Mouse (Mus musculus): ENCODE results near the gene Gpatch2. TPM values are rescaled to one million over a fixed set of nuclear protein-coding genes. Genes with fewer than 3 reads are reported as not detected.

Gene Gpatch2
- polyA plus RNA-seq, 1 experiment from 2014 or later: 17.3 TPM

DNA sequence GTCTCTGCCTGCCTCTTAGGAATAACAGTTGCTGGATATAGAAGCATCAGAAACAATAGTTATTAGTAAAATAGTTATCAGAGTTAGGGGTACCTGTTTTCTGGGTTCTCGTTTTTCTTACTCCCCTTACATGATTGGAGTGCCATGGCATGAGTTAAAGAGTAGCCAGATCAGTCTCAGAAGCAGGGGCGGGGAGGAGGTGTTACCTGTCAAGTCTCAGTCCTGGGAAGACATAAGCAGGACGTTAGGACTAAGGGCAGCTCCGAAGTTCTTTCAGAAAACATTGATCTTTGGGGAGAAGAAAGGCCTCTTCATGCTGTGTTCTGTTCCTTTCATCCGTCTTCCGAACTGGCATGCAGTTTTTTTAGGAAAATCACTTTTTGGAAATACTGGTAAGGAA is 5.4 kb downstream of the Gpatch2 start:
- Histone ChIP-seq H3K9ac (no peak overlapping the region), H3K4me1 (replicated peaks; ENCODE audit: control insufficient read depth, insufficient read depth, low read length) (0 out of 2 replicates have a peak, but pooled peaks cover 5% of the 10 kb centered on the region), H3K4me3 (replicated peaks; ENCODE audit: low read length) (no peak overlapping the region), H3K27me3 (ENCODE audit: control insufficient read depth, insufficient read depth, low read length) (no peaks in the 10 kb centered on the region), H3K4me2 (replicated peaks) (no peak overlapping the region), H3K27ac (no peak overlapping the region), H3K36me3 (replicated peaks; ENCODE audit: control insufficient read depth, insufficient read depth) (peaks cover 3% of the 10 kb centered on the region), H3K9me3 (ENCODE audit: control insufficient read depth, low read length) (no peaks in the 10 kb centered on the region)
- ATAC-seq (ENCODE audit: low FRiP score): no peak
- 76% methylated on average over 6 of the region's 6 CpGs for WGBS
- no peak for DNase-seq (ENCODE audit: low spot score)

DNA sequence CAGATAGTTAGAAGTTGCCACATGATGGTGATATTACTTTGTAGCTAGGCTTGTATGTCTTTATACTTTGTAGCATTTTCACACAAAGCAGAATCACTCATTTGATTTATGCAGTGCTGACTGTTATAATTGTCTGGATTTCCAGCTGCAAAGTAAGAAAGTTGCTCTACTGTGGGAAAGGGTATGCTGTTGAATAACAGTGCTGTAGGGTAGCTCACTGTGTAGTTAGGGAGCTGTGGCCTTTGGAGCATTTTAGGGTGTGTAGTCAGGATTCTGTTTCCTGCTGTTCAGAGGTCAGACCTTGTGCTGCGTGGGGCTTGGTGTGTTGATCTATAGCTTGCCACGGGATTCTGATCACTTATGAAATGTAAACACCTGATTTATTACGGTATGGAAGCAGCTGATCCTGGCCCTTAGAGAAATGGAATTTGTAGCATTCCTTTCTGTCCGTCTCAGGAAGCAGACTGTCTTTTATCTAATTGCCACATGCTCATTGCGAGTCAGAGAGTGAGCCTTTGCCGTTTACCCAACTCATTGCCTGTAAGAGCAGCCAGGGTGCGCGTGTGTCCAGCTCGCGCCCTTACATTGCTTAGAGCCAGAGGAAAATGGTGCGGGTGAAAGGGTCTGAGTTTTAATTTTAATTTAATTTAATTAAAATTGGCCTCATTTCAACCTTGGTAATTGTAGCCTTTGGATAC is 11.2 kb downstream of the Gpatch2 start:
- DNase-seq (ENCODE audit: low spot score) (no peak), ATAC-seq (ENCODE audit: low FRiP score) (no peak)
- 79% methylated on average over 11 of the region's 11 CpGs for WGBS
- no peak overlapping the region for H3K4me2 ChIP-seq (replicated peaks)
- H3K9me3 ChIP-seq (ENCODE audit: control insufficient read depth, low read length): no peaks in the 10 kb centered on the region
- H3K27me3 ChIP-seq (ENCODE audit: control insufficient read depth, insufficient read depth, low read length): no peaks in the 10 kb centered on the region
- H3K4me3 ChIP-seq (replicated peaks; ENCODE audit: low read length): no peak overlapping the region
- peaks cover 14% of the 10 kb centered on the region for H3K36me3 ChIP-seq (replicated peaks; ENCODE audit: control insufficient read depth, insufficient read depth)
- H3K27ac ChIP-seq: no peak overlapping the region
- H3K4me1 ChIP-seq (replicated peaks; ENCODE audit: control insufficient read depth, insufficient read depth, low read length): no peaks in the 10 kb centered on the region
- no peak overlapping the region for H3K9ac ChIP-seq

DNA sequence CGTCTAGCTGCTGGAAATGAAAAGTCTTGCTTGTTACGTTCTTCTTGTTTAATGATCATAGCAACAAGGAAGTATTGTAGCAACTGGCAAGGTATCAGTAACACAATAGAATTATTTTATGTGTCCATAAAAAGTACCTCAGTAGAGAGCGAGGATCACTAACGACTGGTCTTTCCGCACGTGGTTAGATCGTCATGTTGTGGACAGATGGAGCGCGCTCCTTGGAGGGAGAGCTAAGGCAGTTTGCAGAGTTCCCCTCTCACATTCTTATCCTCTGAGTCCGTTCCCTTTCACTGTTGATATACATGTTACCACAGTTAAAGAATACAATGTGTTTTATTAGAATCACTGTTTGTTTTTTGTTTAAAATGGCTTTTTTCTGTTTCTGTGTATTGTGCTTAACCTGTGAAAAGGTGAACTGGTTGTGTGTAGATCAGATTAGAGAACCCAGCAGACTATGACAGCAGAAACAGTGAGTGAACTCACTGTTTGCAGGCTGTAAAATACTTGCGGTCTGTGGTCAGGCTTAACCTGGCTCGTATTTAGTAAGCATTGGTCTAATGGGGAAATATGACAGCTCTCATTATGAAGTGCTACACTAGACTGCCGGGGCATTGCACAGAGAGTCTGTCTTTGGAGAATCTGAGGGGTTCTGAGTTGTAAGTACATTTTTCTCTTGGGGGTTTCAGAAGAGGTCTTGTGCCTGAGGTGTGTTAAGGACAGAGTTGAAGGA is 13.3 kb downstream of the Gpatch2 start:
- no peak for DNase-seq (ENCODE audit: low spot score)
- Histone ChIP-seq H3K4me1 (replicated peaks; ENCODE audit: control insufficient read depth, insufficient read depth, low read length) (no peaks in the 10 kb centered on the region), H3K36me3 (replicated peaks; ENCODE audit: control insufficient read depth, insufficient read depth) (peaks cover 21% of the 10 kb centered on the region), H3K9ac (no peak overlapping the region), H3K4me3 (replicated peaks; ENCODE audit: low read length) (no peak overlapping the region), H3K27ac (no peak overlapping the region), H3K9me3 (ENCODE audit: control insufficient read depth, low read length) (no peaks in the 10 kb centered on the region), H3K4me2 (replicated peaks) (no peak overlapping the region), H3K27me3 (ENCODE audit: control insufficient read depth, insufficient read depth, low read length) (no peaks in the 10 kb centered on the region)
- no peak for ATAC-seq (ENCODE audit: low FRiP score)
- 90% methylated on average over 13 of the region's 13 CpGs for WGBS

DNA sequence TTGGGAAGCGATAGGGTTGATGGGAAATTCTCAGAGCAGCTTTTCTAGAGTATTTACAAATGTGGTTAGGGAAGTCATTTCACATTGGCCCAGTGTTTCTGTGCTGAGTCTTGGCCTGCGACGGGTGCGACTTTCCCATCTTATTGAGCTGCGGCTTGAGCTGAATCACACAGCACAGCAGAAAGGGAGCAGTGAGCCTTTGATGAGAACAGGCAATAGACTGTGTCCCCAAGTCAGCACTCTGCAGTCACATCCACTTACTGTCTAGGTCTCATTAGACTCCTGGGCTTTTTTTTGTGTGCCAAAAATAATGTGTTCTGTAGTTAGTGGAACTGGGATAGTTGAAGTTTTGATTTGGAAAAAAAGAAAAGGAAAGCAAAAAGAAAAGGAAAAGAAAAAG is 14.9 kb downstream of the Gpatch2 start:
- Histone ChIP-seq H3K4me3 (replicated peaks; ENCODE audit: low read length) (no peak overlapping the region), H3K9ac (no peak overlapping the region), H3K36me3 (replicated peaks; ENCODE audit: control insufficient read depth, insufficient read depth) (peaks cover 29% of the 10 kb centered on the region), H3K27ac (no peak overlapping the region), H3K4me2 (replicated peaks) (no peak overlapping the region), H3K9me3 (ENCODE audit: control insufficient read depth, low read length) (no peaks in the 10 kb centered on the region), H3K27me3 (ENCODE audit: control insufficient read depth, insufficient read depth, low read length) (no peaks in the 10 kb centered on the region), H3K4me1 (replicated peaks; ENCODE audit: control insufficient read depth, insufficient read depth, low read length) (no peaks in the 10 kb centered on the region)
- ATAC-seq (ENCODE audit: low FRiP score) (no peak), DNase-seq (ENCODE audit: low spot score) (no peak)
- WGBS: 83% methylated on average over 5 of the region's 5 CpGs

DNA sequence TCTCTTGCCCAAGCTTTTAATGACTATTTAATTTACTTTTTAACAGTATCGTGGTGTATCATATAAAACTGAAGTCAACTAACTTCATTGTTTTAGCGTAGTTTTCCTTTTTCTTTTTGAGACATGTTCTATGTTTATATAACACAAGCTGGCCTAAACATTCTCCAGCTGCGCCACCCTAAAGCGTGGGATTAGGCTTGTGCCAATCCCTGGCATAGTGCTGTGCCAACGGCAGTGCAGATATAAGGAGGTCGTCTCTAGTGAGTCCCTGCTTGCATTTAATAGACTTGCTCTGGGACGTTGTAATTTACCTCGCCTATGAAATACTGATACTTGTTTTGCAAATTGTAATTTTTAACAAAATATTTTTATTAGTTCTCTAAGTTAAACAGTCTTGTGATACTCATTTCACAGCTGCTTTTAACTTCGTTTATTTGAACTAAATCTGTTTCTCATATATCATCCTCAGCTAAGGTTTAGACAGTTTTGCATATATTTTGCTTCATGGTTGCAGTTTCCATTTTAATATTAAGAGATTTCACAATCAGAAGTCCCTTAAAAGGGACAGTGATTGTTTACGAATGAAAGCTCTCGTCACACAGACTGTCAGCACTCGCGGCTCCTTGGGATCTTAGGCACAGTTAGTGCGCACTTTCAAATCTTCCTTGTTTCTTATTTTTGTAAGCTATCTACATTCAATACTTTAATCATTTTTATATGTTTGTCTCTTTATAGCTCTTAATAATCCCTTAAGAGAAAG is 17.1 kb downstream of the Gpatch2 start:
- Histone ChIP-seq H3K4me2 (replicated peaks) (no peak overlapping the region), H3K4me3 (replicated peaks; ENCODE audit: low read length) (no peak overlapping the region), H3K27ac (no peak overlapping the region), H3K9ac (no peak overlapping the region), H3K27me3 (ENCODE audit: control insufficient read depth, insufficient read depth, low read length) (no peaks in the 10 kb centered on the region), H3K36me3 (replicated peaks; ENCODE audit: control insufficient read depth, insufficient read depth) (peaks cover 16% of the 10 kb centered on the region; the same call in 1 of the 2 replicates), H3K9me3 (ENCODE audit: control insufficient read depth, low read length) (no peaks in the 10 kb centered on the region), H3K4me1 (replicated peaks; ENCODE audit: control insufficient read depth, insufficient read depth, low read length) (no peaks in the 10 kb centered on the region)
- DNase-seq (ENCODE audit: low spot score) (no peak), ATAC-seq (ENCODE audit: low FRiP score) (no peak)
- 86% methylated on average over 14 of the region's 14 CpGs for WGBS

DNA sequence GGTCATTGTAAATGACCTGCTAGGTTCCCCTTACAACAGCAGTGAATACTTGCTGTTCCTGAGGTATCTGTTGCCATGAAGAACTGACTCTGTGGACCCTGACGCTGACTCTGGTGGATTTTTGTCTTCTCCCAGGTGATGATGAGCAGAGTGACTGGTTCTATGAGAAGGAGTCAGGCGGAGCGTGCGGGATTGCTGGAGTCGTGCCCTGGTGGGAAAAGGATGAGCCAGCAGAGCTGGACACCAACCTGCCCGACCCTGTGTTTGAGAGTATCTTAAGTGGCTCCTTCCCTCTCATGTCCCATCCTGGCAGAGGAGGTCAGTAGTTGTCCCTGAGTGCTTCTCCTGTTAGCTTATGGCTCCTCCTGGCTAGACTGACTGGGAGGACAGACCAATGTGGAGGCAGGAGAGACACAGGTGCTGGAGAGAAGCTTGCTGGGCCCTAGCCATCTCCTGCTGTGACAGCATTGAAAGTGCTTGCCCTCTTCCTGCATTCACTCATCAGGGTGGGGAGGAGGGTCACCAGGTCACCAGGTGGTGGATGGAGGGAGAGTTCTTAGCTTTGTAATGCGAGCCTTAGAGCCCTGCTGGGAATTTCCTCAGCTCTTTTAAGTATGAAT is 17.8 kb downstream of the Gpatch2 start:
- no peaks in the 10 kb centered on the region for H3K9me3 ChIP-seq (ENCODE audit: control insufficient read depth, low read length)
- peaks cover 16% of the 10 kb centered on the region; the same call in 1 of the 2 replicates for H3K36me3 ChIP-seq (replicated peaks; ENCODE audit: control insufficient read depth, insufficient read depth)
- ATAC-seq (ENCODE audit: low FRiP score) (no peak), DNase-seq (ENCODE audit: low spot score) (no peak)
- H3K4me1 ChIP-seq (replicated peaks; ENCODE audit: control insufficient read depth, insufficient read depth, low read length): no peaks in the 10 kb centered on the region
- no peak overlapping the region for H3K4me3 ChIP-seq (replicated peaks; ENCODE audit: low read length)
- no peak overlapping the region for H3K27ac ChIP-seq
- no peaks in the 10 kb centered on the region for H3K27me3 ChIP-seq (ENCODE audit: control insufficient read depth, insufficient read depth, low read length)
- no peak overlapping the region for H3K4me2 ChIP-seq (replicated peaks)
- WGBS: 70% methylated on average over 7 of the region's 7 CpGs
- H3K9ac ChIP-seq: no peak overlapping the region

DNA sequence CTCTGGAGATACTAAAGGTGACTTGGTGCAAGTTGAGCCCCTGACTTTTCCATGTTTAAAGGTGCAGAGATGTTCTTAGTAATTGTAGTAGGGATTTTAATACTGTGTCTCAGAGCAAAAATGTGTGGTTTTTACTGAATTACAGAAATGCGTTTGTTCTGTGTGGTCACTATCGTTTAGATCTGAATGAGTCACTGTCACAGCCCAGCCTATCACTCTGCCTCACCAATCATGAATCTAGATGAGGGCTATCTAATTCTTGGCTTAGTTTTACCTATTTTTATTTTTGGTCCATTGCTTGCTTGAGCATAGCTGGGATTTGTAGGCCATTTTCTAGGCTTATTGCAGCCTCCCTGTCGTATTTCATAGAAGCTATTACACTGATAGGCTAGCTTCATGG is 19.9 kb downstream of the Gpatch2 start:
- DNase-seq (ENCODE audit: low spot score): no peak
- no peak overlapping the region for H3K4me2 ChIP-seq (replicated peaks)
- no peak for ATAC-seq (ENCODE audit: low FRiP score)
- H3K9me3 ChIP-seq (ENCODE audit: control insufficient read depth, low read length): no peaks in the 10 kb centered on the region
- H3K27me3 ChIP-seq (ENCODE audit: control insufficient read depth, insufficient read depth, low read length): no peaks in the 10 kb centered on the region
- H3K36me3 ChIP-seq (replicated peaks; ENCODE audit: control insufficient read depth, insufficient read depth): peaks cover 16% of the 10 kb centered on the region; the same call in 1 of the 2 replicates
- no peak overlapping the region for H3K4me3 ChIP-seq (replicated peaks; ENCODE audit: low read length)
- H3K9ac ChIP-seq: no peak overlapping the region
- no peak overlapping the region for H3K27ac ChIP-seq
- no peaks in the 10 kb centered on the region for H3K4me1 ChIP-seq (replicated peaks; ENCODE audit: control insufficient read depth, insufficient read depth, low read length)
- 97% methylated on average over 3 of the region's 3 CpGs for WGBS

DNA sequence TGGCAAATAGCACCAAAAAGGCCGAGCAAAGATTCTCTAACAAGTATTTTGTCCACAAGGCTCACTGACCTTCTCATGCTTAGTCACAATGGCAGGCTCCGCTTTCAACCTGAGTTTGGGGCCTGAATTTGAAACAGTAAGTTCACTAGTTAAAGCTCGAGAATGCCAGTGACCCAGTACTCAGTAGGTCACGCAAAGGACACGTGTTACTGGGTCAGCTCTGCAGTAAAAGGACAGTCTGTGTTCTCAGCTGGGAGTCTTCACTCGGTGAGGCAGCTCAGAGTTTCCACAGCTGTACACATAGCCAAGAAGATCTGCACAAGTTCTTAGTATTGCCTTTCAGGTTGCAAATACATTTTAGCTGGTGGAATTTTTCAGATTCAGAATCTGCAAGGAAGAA is 21.0 kb downstream of the Gpatch2 start:
- ATAC-seq (ENCODE audit: low FRiP score) (no peak), DNase-seq (ENCODE audit: low spot score) (no peak)
- no peak overlapping the region for H3K4me2 ChIP-seq (replicated peaks)
- H3K27me3 ChIP-seq (ENCODE audit: control insufficient read depth, insufficient read depth, low read length): no peaks in the 10 kb centered on the region
- H3K4me1 ChIP-seq (replicated peaks; ENCODE audit: control insufficient read depth, insufficient read depth, low read length): no peaks in the 10 kb centered on the region
- 83% methylated on average over 6 of the region's 6 CpGs for WGBS
- H3K4me3 ChIP-seq (replicated peaks; ENCODE audit: low read length): no peak overlapping the region
- H3K9me3 ChIP-seq (ENCODE audit: control insufficient read depth, low read length): no peaks in the 10 kb centered on the region
- H3K27ac ChIP-seq: no peak overlapping the region
- peaks cover 16% of the 10 kb centered on the region; the same call in 1 of the 2 replicates for H3K36me3 ChIP-seq (replicated peaks; ENCODE audit: control insufficient read depth, insufficient read depth)
- no peak overlapping the region for H3K9ac ChIP-seq

DNA sequence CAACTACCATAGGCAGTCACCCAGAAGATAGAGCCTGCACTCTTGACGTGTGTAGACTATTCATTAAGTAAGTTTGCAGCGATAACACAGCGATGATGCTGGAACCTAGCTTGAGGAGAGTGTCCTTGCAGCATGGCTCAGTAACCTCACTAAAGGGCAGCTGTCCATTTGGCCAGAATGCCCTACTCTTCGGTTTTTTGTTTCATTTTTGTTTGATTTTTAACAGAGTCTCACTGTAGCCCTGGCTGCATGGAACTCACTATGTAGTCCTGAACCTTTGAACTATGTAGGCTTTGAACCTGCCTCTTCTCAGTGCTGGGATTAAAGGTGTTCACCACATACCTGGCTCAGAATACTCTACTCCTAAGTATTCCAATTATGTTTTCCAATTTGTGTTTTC is 22.8 kb downstream of the Gpatch2 start:
- no peaks in the 10 kb centered on the region for H3K27me3 ChIP-seq (ENCODE audit: control insufficient read depth, insufficient read depth, low read length)
- H3K4me3 ChIP-seq (replicated peaks; ENCODE audit: low read length): no peak overlapping the region
- ATAC-seq (ENCODE audit: low FRiP score) (no peak), DNase-seq (ENCODE audit: low spot score) (no peak)
- H3K4me2 ChIP-seq (replicated peaks): no peak overlapping the region
- no peaks in the 10 kb centered on the region for H3K9me3 ChIP-seq (ENCODE audit: control insufficient read depth, low read length)
- H3K9ac ChIP-seq: no peak overlapping the region
- peaks cover 11% of the 10 kb centered on the region; the same call in 1 of the 2 replicates for H3K36me3 ChIP-seq (replicated peaks; ENCODE audit: control insufficient read depth, insufficient read depth)
- H3K27ac ChIP-seq: no peak overlapping the region
- H3K4me1 ChIP-seq (replicated peaks; ENCODE audit: control insufficient read depth, insufficient read depth, low read length): no peaks in the 10 kb centered on the region
- WGBS: 93% methylated on average over 4 of the region's 4 CpGs
